Mouse (Mus musculus) olfactory bulb, adult 2 months (tissue): Measurements from ENCODE around the gene Necab2. TPM values are rescaled to one million over a fixed set of nuclear protein-coding genes. Genes with fewer than 3 reads are reported as not detected.
A peak's percentile ranks its signal among the peaks of the same experiment; 100 is the strongest.

ENCODE experiments used
- H3K27ac ChIP-seq: fragments of 200-500 bp; 2 replicates; pipeline ENCODE4 v1.5.1; 2012; ENCODE audit warnings: low read depth, low read length; ENCODE audit not compliant: insufficient read depth
- H3K4me1 ChIP-seq: fragments of 200-500 bp; 2 replicates; pipeline ENCODE4 v1.6.1; 2012; ENCODE audit warnings: low read length; ENCODE audit not compliant: control insufficient read depth, insufficient read depth
- H3K4me3 ChIP-seq: fragments of 200-500 bp; 2 replicates; pipeline ENCODE4 v1.5.1; 2012; ENCODE audit warnings: mild to moderate bottlenecking, low read depth, low read length, moderate library complexity; ENCODE audit not compliant: insufficient read depth
- CTCF ChIP-seq: fragments of 200-500 bp; IDR thresholded peaks from 2 replicates; pipeline ENCODE4 v1.5.1; 2012; ENCODE audit warnings: low read depth, mild to moderate bottlenecking, low read length, moderate library complexity; ENCODE audit not compliant: insufficient read depth
- POLR2A ChIP-seq: fragments of 200-500 bp; IDR thresholded peaks from 2 replicates; pipeline ENCODE4 v1.6.1; 2012; ENCODE audit warnings: mild to moderate bottlenecking, low read depth, low read length, moderate library complexity; ENCODE audit not compliant: insufficient read depth
- WGBS: fragments of 180-500 bp; shearing (Covaris S2); methylation state at CpG from one replicate; pipeline ENCODE4 v1.1.7; 2018; 5-methylcytosine and 5-hydroxymethylcytosine counted together
- polyA plus RNA-seq: library from polyadenylated mRNA; stranded (reverse); fragments of >200 nt; gene quantifications from 2 replicates; pipeline ENCODE4 v1.2.4, GENCODE M21; 2012; ENCODE audit warnings: low replicate concordance; ENCODE audit not compliant: missing spikeins, insufficient read depth, insufficient read length

Necab2 gene
- polyA plus RNA-seq, 1 experiment, result not detected

GRCm38 (mm10) chr8:119412037-119412734, 34.3 kb upstream of the Necab2 start:
- 63% methylated on average over 10 of the region's 10 CpGs for WGBS
- TF ChIP-seq CTCF (no peak), POLR2A (no peak)
- Histone ChIP-seq H3K4me3 (no peak overlapping the region), H3K4me1 (peaks cover 16% of the 10 kb centered on the region), H3K27ac (no peak overlapping the region)

DNA sequence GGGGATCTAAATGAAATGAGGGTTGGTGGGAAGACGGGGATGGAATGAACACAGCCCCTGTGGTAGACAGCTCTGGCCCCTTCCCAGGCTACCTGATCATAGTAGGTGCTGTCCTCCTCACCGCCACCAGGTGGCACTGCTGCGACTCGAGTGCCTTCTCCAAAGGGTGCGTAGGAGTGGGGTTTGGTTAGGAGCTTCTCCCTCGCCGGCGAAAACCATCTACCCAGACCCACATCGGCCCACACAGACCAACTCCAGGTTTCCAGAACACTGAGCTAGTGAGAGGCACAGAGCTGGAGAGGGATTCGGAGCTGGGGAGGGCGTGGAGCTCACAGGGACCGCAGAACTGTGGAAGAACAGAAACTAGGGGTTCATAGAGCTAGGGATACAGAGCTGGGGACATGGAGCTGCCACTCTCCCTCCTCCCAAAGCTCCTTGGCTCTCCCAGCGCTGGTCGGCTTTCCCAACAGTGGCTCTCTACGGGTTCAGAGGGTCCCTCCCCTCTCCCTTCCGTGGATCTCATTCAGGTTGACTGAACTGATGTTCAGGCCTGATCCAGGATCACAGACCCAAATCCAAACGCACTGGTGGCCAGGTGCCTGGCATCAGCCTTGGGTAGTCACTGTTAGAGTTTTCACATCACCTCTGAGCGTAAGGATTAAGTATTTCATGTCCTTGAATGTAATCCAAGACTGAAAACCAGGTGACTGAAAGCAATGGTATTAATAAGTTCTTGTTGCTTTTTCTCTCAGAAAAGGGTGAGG, 33.6 kb upstream of the Necab2 start:
- H3K4me3 ChIP-seq, result peak overlapping the region; percentile 27; the same call in 1 of the 2 replicates
- H3K4me1 ChIP-seq, result peaks cover 16% of the 10 kb centered on the region
- no peak for TF ChIP-seq POLR2A
- peak; percentile 79 for TF ChIP-seq CTCF
- peak overlapping the region; percentile 2; the same call in 1 of the 2 replicates for H3K27ac ChIP-seq
- 11% methylated on average over 18 of the region's 18 CpGs for WGBS

DNA sequence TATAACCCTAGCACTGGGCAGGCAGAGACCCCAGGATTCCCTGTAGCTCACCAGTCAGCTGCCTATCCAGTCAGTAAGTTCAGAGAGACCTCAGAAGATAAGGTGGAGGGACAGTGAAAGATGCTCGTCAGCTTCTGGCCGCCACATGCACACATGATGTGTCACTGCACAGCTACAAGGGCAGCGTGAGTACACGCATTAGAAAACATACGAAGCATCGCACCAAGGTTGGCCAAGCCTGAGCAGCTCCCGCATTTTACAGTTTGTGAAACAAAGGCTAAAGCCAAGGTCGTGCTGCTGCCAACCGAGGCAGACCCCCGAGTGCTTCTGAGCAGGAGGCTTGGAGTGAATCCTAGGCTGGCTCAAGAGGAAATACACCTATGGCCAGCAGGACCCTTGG, 32.9 kb upstream of the Necab2 start:
- Histone ChIP-seq H3K4me3 (no peak overlapping the region), H3K4me1 (peaks cover 16% of the 10 kb centered on the region), H3K27ac (no peak overlapping the region)
- TF ChIP-seq CTCF, result no peak
- no peak for TF ChIP-seq POLR2A
- WGBS, result 86% methylated on average over 10 of the region's 10 CpGs

GRCm38 (mm10) chr8:119420318-119420717, 26.2 kb upstream of the Necab2 start:
- no peak for TF ChIP-seq CTCF
- no peak for TF ChIP-seq POLR2A
- Histone ChIP-seq H3K27ac (no peak overlapping the region), H3K4me1 (peaks cover 40% of the 10 kb centered on the region), H3K4me3 (no peak overlapping the region)
- WGBS, result 84% methylated on average over 7 of the region's 7 CpGs

DNA sequence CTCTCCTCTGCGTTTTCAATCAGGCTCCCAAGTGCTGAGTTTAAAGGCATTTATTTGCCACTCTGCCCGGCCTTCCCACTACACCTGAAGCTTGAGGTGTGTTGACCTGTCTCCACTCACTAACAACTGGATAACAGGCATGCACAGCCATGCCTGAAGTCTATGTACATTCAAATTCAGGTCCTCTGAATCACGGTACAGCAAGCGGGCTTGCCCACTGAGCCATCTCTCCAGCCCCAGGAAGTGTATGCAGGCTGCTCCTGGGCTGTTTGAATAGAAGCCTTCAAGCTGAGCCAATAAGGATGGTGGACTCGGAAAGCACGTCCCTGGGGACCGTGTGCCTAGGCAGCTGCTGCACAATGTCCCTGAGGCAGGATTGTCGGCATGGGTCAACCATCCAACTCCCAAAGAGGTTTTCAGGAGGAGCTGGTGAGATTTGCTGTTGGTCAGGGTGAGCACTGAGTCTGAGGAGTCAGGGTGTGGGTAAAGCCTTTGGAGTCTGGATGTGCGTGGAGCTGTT, 24.9 kb upstream of the Necab2 start:
- TF ChIP-seq POLR2A, result no peak
- TF ChIP-seq CTCF, result no peak
- Histone ChIP-seq H3K4me1 (peaks cover 37% of the 10 kb centered on the region), H3K27ac (no peak overlapping the region), H3K4me3 (no peak overlapping the region)
- WGBS, result 53% methylated on average over 9 of the region's 9 CpGs

- 48% methylated on average over 9 of the region's 9 CpGs for WGBS
- Histone ChIP-seq H3K4me1 (peaks cover 33% of the 10 kb centered on the region), H3K27ac (no peak overlapping the region), H3K4me3 (no peak overlapping the region)
- TF ChIP-seq POLR2A, result no peak
- TF ChIP-seq CTCF, result no peak
These were observed 24.3 kb upstream of the Necab2 start for GRCm38 (mm10) chr8:119422123-119422711.

- no peak overlapping the region for H3K27ac ChIP-seq
- peaks cover 40% of the 10 kb centered on the region for H3K4me1 ChIP-seq
- no peak overlapping the region for H3K4me3 ChIP-seq
- no peak for TF ChIP-seq CTCF
- TF ChIP-seq POLR2A, result no peak
- 71% methylated on average over 9 of the region's 9 CpGs for WGBS
These were observed 22.8 kb upstream of the Necab2 start for GRCm38 (mm10) chr8:119423631-119424141.

GRCm38 (mm10) chr8:119424199-119424733, 22.3 kb upstream of the Necab2 start:
- H3K4me3 ChIP-seq, result no peak overlapping the region
- TF ChIP-seq POLR2A (no peak), CTCF (no peak)
- peaks cover 40% of the 10 kb centered on the region for H3K4me1 ChIP-seq
- 92% methylated on average over 10 of the region's 10 CpGs for WGBS
- no peak overlapping the region for H3K27ac ChIP-seq
